Mouse (Mus musculus) kidney, adult 2 months (tissue): ENCODE measurements around the gene Mmp13.

ENCODE experiments used
- CTCF ChIP-seq: fragments of 200-500 bp; conservative IDR thresholded peaks from 2 replicates; pipeline ENCODE4 v1.5.1; 2011; ENCODE audit warnings: low read depth, mild to moderate bottlenecking, control low read depth, low read length, moderate library complexity, mixed read lengths; ENCODE audit not compliant: insufficient read depth, insufficient read length
- POLR2A ChIP-seq: fragments of 200-500 bp; IDR thresholded peaks from one replicate; pipeline ENCODE4 v1.6.1; 2011; ENCODE audit warnings: low read depth, low read length, control low read depth

DNA sequence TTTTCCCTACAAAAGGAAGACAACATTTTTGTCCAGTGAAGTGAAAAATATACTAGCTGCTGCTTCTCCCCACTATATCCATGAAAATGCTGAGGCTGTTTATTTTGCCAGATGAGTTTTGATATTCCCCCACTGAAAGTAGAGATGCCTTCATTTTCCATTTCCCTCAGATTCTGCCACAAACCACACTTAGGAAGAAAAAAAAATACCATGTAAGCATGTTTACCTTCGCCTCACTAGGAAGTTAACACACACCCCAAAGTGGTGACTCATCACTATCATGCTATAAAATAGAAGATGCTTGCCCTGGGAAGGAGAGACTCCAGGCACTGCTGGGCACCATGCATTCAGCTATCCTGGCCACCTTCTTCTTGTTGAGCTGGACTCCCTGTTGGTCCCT lies at the start of gene Mmp13:
- TF ChIP-seq POLR2A (no peak), CTCF (no peak)
